Mouse (Mus musculus) T-helper 2 cell (primary cell): ENCODE data around the gene Cfap44.
"Not testable (repeated sequence)": the region's sequence is repeated elsewhere in the genome, so short reads cannot be mapped to it uniquely, and the experiment has no call there.

Source experiments
- in situ Hi-C: fragments of 300-600 bp; cut with MboI, MseI; formaldehyde crosslinking; loops from one replicate; pipeline ENCODE4 v1.15.1; 2025; ENCODE audit warnings: high pct_unique_total_duplicates

Cfap44 gene

GRCm38 (mm10) chr16:44428456-44428855 is 33.9 kb downstream of the Cfap44 start:
- in situ Hi-C loops = no loop called here

- in situ Hi-C loops = no loop called here
Measured at GRCm38 (mm10) chr16:44430021-44430420, 35.4 kb downstream of the Cfap44 start.

DNA sequence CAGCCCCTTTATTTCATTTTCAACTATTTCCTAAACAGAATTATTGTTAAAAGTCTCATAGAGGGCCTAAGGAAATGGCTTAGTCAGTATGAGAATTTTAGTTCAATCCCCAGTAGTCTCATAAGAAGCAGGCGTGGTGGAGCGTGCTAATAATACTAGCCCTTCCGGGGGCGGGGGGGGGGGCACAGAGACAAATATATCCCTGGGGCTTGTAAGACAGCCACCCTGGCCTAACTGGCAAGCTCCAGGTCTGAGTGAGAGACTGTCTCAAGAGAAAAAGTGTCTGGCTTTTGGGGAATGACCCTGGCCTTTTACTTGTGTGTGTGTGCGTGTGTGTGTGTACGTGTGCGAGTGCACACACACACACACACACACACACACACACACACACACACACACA is 40.3 kb downstream of the Cfap44 start:
- in situ Hi-C loops = no loop called here

- in situ Hi-C loops = no loop called here
Measured at GRCm38 (mm10) chr16:44435481-44435880, 40.9 kb downstream of the Cfap44 start.

GRCm38 (mm10) chr16:44441913-44442312 is 47.3 kb downstream of the Cfap44 start:
- in situ Hi-C loops = not testable (repeated sequence)

DNA sequence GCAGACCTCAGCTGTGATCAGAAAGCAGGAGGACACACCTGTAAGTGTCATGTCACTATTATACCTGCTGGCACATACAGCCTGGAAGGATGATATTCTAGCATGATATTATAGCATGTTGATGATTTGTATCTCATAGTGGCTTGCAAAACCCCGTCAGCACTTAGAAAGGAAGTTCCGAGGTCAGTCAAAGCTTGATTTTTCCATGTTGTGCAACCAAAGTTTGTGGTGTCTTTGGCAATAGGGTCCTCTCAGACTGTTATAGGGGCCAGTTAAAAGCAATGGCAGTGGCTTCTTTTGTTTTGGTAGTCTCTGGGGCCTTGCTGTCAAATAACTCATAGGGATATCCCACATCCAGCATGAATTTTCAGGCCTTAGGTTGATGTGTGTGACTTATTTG is 63.3 kb downstream of the Cfap44 start:
- in situ Hi-C loops = no loop called here

GRCm38 (mm10) chr16:44458826-44459225 is 64.2 kb downstream of the Cfap44 start:
- in situ Hi-C loops = no loop called here

DNA sequence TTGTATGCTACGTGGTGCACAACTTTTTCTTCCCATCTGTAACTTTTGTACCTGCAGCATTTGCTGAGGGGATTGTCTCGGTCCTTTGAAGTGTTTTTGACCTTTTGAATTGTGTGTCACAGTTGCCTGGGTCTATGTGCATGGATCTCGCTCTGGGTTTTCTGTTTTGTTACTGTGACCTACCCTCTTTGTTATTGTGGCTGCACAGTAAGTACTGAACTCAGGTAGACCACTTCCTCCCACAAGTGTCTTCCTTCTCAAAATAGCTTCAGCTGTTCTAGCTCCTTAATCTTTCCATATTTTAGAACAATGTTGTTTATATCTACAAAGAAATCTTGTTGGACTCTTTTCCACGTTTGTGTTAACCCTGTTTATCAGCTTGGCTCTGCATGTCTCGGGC is 66.3 kb downstream of the Cfap44 start:
- in situ Hi-C loops = no loop called here

DNA sequence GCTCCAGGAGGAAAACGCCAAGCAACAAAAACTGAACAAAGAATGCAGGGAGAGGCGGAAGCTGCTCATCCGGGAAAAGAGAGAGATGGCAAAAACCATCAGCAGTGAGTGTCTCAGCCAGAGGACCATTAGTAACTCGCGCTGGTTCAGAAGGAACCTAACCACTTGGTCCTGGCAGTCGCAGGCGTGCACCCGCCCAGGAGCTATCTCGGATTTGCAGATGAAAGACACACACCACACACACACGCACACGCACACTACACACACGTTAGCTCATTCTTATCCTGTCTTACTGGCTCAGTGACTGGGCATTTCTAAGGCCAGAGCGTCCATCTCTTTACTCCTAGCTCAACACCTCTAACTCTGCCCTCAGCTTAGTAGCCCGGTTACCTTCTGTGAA is 80.7 kb downstream of the Cfap44 start:
- in situ Hi-C loops = no loop called here

GRCm38 (mm10) chr16:44475682-44476375 is 81.2 kb downstream of the Cfap44 start:
- in situ Hi-C loops = no loop called here

DNA sequence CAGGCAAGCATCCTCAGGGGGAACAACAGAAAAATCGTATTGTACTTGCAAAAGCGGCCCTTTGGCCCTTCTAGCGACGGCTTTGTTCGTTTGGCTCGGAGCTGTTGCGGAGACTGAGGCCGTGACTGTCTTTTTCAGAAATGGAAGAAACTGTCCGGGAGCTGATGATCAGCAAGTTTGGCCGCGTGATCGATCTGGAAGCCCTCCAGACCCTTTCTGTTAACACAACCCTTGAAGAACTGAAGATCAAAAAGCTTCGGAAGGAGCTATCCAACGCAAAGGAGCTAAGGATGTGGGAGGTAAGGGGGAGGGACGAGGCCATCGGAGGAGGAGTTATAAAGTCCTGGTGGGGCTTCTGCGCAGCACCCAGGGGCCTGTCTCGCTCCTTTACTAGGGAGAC is 84.2 kb downstream of the Cfap44 start:
- in situ Hi-C loops = no loop called here

DNA sequence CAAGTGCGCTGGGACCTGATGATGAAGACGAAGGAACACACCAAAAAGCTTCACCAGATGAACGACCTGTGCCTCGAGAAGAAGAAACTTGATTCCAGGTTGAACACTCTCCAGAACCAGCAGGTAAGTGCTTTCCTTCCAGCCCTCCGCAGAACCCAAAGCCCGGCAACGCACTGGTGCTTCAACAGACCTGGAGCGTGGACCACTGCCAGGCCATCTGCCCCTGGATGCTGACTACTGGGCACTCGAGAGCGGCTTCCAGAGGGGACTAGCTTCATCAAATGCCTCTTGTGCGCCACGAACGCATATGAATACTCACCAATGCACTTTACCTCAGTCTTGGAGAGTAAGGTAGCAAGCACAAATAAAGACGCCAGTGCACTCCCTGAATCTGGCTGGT is 85.3 kb downstream of the Cfap44 start:
- in situ Hi-C loops = no loop called here

- in situ Hi-C loops = no loop called here
Measured at GRCm38 (mm10) chr16:44480616-44481015, 86.0 kb downstream of the Cfap44 start.

DNA sequence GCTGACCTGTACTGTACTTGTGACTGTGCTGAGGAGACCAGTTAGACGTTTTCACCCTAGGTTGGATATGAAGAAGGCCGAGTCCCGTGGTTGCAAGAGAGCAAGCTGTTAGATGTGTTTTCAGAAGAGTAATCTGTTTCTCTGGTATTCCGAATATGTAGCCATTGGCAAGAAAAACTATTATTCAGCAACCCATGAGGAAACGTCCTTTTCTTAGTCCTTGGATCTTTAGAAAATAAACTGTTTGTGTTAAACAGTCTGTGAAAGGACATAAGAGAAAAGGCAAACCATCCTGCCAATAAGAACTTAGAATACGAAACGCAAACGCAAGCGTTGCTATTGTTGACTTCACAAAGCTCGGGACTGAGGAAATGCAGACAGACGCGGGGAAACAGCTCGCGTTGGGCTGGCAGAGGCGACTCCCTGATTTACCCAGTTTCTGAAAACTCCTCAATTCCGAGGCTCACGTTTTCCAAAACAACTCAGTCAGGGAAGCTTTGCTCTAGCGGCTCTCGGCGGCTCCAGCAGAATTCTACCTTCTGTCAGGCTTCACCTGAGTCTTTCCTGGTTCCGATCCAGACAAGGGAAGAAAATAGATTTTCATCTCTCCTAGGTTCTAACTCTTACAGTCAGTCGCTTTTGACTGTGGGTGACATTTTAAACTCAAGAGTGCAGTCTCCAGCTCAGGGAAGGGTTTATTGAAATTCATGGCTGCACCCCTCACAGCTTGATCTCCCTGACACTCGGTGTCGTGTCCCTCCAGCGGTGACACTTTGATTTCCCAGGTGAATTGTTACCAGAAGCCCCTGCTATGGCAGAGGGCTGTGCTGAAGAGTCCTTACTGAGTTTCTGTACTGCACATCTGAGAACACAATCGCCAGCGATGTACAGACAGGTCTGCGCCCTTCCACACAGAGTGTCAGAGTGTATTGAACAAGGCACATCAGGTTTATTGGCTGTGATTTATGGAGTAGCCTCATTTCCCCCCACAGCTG is 87.3 kb downstream of the Cfap44 start:
- in situ Hi-C loops = no loop called here

DNA sequence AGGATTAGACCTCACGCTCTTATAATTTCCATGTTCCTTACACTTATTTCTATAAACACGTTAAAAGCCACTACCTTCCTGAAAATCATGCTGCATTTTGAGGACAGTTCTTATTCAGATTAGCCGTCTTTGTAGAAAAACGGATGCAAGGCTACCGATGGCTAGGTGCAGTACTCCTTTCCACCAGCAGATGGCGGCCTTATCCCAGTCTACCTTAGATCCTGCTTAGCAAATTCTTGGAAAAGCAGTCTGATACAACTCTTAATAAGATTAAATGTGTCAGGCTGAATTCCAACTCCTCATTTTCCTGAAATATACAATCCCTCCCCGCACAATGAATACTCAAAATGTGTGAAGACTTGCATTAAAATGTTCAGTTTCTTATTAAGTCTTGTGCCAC is 89.5 kb downstream of the Cfap44 start:
- in situ Hi-C loops = no loop called here

DNA sequence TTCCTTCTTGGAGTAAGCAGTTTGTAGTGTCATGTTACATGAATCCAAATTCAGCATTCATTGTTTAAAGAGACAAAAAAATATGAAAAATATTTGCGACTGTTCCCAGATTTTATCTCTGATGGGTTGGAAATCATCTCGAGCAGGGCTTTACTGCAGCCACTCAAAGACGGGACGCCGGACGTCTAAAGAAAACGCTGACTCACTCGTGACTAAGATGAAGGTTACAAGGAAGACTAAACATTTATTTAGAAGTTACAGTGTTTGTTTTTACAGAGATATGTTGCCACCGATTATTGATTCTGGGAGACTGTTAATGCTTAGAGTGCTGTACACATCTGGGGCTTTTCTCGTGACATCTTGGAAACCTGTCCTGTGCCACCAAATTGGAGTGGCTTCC is 90.2 kb downstream of the Cfap44 start:
- in situ Hi-C loops = loop anchor here (5.0 kb wide), 1 partner anchor 212 kb away; no protein-coding TSS in a partner anchor

GRCm38 (mm10) chr16:44485691-44486090 is 91.1 kb downstream of the Cfap44 start:
- in situ Hi-C loops = loop anchor here (5.0 kb wide), 1 partner anchor 212 kb away; no protein-coding TSS in a partner anchor

DNA sequence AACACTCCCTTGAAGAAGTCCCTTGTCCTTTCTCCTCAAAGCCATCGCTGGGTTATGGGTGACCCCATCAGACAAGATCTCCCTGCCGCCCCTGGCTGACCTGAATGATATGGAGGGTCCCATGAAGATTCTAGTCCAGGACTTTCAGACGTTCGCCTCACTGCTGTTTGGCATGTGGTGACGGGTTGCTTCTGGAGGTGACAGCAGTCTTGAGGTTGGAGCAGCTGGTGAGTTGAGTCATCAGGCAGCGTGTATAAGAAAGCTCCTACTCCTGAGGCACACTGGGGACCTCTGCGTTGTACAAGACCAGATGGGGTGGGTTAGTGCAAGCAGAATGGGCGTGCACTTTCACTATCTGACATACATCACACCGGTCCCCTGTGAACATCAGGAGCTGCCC is 92.0 kb downstream of the Cfap44 start:
- in situ Hi-C loops = loop anchor here (5.0 kb wide), 1 partner anchor 211 kb away; no protein-coding TSS in a partner anchor

- in situ Hi-C loops = loop anchor here (5.0 kb wide), 1 partner anchor 210 kb away; no protein-coding TSS in a partner anchor
Measured at GRCm38 (mm10) chr16:44487194-44487593, 92.6 kb downstream of the Cfap44 start.

GRCm38 (mm10) chr16:44491051-44491450 is 96.5 kb downstream of the Cfap44 start:
- in situ Hi-C loops = loop anchor here (10.0 kb wide), 1 partner anchor 1114 kb away; no protein-coding TSS in a partner anchor

- in situ Hi-C loops = loop anchor here (10.0 kb wide), 1 partner anchor 1113 kb away; no protein-coding TSS in a partner anchor
Measured at GRCm38 (mm10) chr16:44492151-44492550, 97.6 kb downstream of the Cfap44 start.

DNA sequence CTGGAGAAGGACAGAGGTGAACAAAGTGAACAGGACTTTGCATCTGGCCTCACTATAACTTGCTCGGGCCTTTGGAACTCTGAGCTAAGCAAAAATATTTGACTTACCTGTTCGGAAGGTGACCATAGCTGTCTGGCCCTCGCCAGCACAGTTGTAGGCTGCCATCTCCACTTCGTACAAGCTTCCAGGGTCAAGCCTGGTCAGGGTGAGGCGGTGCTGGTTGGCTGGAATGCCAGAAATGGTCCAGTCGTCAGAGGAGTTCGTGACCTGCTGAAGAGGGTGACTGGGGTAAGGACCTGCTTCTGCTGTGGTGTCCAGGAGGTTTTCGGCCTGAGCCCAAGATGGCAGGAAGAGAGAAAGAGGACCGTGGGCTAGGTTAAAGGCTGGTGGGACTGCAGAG is 98.1 kb downstream of the Cfap44 start:
- in situ Hi-C loops = loop anchor here (10.0 kb wide), 1 partner anchor 1112 kb away; no protein-coding TSS in a partner anchor
